ENCODE assay signal across 8 mouse cellular contexts in the genomic region with DNA sequence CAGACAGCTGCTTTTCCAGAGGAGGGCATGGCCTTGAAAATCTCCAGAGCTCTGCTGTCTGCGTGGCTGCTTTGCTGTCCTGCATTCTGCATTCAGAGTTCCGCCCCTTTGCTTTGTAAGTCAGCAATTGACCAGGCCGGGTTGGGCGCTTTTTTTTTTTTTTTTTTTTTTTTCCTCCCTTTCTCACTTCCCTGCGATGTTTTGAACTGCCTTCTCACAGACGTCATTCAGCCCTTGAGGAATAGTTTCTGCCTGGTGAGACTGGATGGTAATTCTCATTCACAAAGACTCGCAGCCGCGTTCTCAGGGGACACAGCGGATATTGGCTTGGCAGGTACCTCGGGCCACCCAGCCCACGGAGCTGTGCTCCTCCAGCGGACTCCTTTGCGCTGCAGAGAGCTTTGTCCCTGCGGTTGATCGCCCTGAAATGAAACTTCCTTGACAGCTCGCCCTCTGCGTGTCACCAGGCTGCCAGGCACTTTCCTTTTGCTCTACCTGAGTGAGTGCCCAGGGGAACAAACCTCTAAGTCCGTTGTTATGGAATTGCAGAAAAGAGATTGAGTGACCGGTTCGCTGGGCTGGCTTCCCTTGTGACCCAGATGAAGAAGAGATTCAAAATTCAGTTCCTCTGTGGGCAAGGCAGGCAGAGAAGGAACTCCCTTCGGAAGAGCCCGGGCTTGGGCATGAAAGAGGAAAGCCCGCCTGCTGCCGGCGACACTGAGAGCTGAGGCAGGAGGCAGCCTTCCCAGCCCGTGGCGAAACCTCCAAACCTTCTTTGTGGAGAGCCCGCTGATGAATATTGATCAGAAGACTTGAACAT.
DNase-seq lines count a peak whose midpoint lies in the region; ATAC-seq and TF ChIP-seq lines count a peak whose summit lies in the region.

No protein-coding gene starts in this region.

- 3% methylated on average over 29 of the region's 29 CpGs for WGBS in intestine, embryonic 15.5 days
- WGBS in limb, embryonic 14.5 days, result 1% methylated on average over 29 of the region's 29 CpGs
- under 1% methylated on average over 29 of the region's 29 CpGs for WGBS in midbrain, embryonic 14.5 days

- H3K9ac ChIP-seq in intestine, embryonic 15.5 days, result peak overlapping the region; percentile 71
- peak overlapping the region; percentile 72 for H3K9ac ChIP-seq in limb, embryonic 14.5 days (ENCODE audit: low read depth, low read length, severe bottlenecking)
- peak overlapping the region; percentile 41; the same call in 1 of the 2 replicates for H3K9ac ChIP-seq in midbrain, embryonic 14.5 days (replicated peaks; ENCODE audit: low read length)

- peak; percentile 79 for ATAC-seq in intestine, embryonic 15.5 days
- peak; percentile 55 for ATAC-seq in limb, embryonic 14.5 days (ENCODE audit: low FRiP score, low read depth)
- peak; percentile 60; the same call in 1 of the 2 replicates for ATAC-seq in midbrain, embryonic 14.5 days (ENCODE audit: low FRiP score, low TSS enrichment)

- peak overlapping the region; percentile 48 for H3K4me3 ChIP-seq in intestine, embryonic 15.5 days (replicated peaks)
- H3K4me3 ChIP-seq in limb, embryonic 14.5 days (replicated peaks; ENCODE audit: low read length), result peak overlapping the region; percentile 51
- peak overlapping the region; percentile 37 for H3K4me3 ChIP-seq in midbrain, embryonic 14.5 days (replicated peaks; ENCODE audit: low read depth, low read length)

- H3K27ac ChIP-seq in intestine, embryonic 15.5 days, result peak overlapping the region; percentile 89
- H3K27ac ChIP-seq in limb, embryonic 14.5 days (replicated peaks; ENCODE audit: low read depth, low read length), result peak overlapping the region; percentile 81
- peak overlapping the region; percentile 68 for H3K27ac ChIP-seq in midbrain, embryonic 14.5 days (replicated peaks; ENCODE audit: low read depth, low read length)

- DNase-seq in 3134 (ENCODE audit: extremely low read depth, insufficient read length, low spot score), result peak; percentile 73
- peak; percentile 70 for DNase-seq in adrenal gland, adult 2 months
- peak; percentile 23 for DNase-seq in embryo, embryonic 11.5 days (ENCODE audit: low read depth, low spot score)
- peak; percentile 27 to 51 for DNase-seq in gastrocnemius, postnatal 36 days
- peak; percentile 45 for DNase-seq in limb, embryonic 14.5 days (ENCODE audit: low spot score)
- DNase-seq in midbrain, embryonic 14.5 days, result peak; percentile 75
- peak; percentile 29 to 41 for DNase-seq in spleen, postnatal 14 days (ENCODE audit: low spot score in 2 of 2)

- H3K36me3 ChIP-seq in intestine, embryonic 15.5 days, result no peaks in the 10 kb centered on the region
- H3K36me3 ChIP-seq in limb, embryonic 14.5 days (ENCODE audit: control insufficient read depth, insufficient read depth, low read length), result no peaks in the 10 kb centered on the region
- H3K36me3 ChIP-seq in midbrain, embryonic 14.5 days (ENCODE audit: control insufficient read depth, insufficient read depth, low read length), result no peaks in the 10 kb centered on the region

- H3K9me3 ChIP-seq in intestine, embryonic 15.5 days, result no peaks in the 10 kb centered on the region
- no peaks in the 10 kb centered on the region for H3K9me3 ChIP-seq in limb, embryonic 14.5 days (ENCODE audit: control insufficient read depth, low read length)
- no peaks in the 10 kb centered on the region for H3K9me3 ChIP-seq in midbrain, embryonic 14.5 days (ENCODE audit: control insufficient read depth, low read length)

- intact Hi-C loops in gastrocnemius, postnatal 36 days (cut with DNase I), result no loop called here

- no peaks in the 10 kb centered on the region for H3K27me3 ChIP-seq in intestine, embryonic 15.5 days (replicated peaks)
- H3K27me3 ChIP-seq in limb, embryonic 14.5 days (ENCODE audit: control insufficient read depth, insufficient read depth, low read length), result no peaks in the 10 kb centered on the region
- no peaks in the 10 kb centered on the region for H3K27me3 ChIP-seq in midbrain, embryonic 14.5 days (ENCODE audit: control insufficient read depth, insufficient read depth, low read length)

- peak overlapping the region; percentile 79 for H3K4me2 ChIP-seq in intestine, embryonic 15.5 days (replicated peaks)
- peak overlapping the region; percentile 87 for H3K4me2 ChIP-seq in limb, embryonic 14.5 days (replicated peaks; ENCODE audit: low read depth, low read length, severe bottlenecking)
- peak overlapping the region; percentile 73 for H3K4me2 ChIP-seq in midbrain, embryonic 14.5 days (ENCODE audit: low read length)

- H3K4me1 ChIP-seq in intestine, embryonic 15.5 days (replicated peaks), result peaks cover 2% of the 10 kb centered on the region; the same call in 1 of the 2 replicates
- peaks cover 6% of the 10 kb centered on the region; the same call in 1 of the 2 replicates for H3K4me1 ChIP-seq in limb, embryonic 14.5 days (ENCODE audit: control insufficient read depth, insufficient read depth, low read length)
- peaks cover 10% of the 10 kb centered on the region for H3K4me1 ChIP-seq in midbrain, embryonic 14.5 days (ENCODE audit: control insufficient read depth, insufficient read depth, low read length)

- no peak for TF ChIP-seq POLR2A in limb, embryonic 14.5 days (IDR thresholded peaks at IDR 0.05; ENCODE audit: borderline replicate concordance, extremely low read depth, insufficient read depth, insufficient read length)

Comparison
In these comparisons a context has a peak if more than half of its experiments do, and no peak if none do; other contexts are left out.
1. Peak in every context shown above with its lines: DNase-seq, ATAC-seq, H3K4me3 ChIP-seq and H3K27ac ChIP-seq.
2. DNase-seq: peak in every context shown above with its lines; median percentile 75 in midbrain, embryonic 14.5 days; 73 in 3134; 70 in adrenal gland, adult 2 months; 45 in limb, embryonic 14.5 days; 39 in gastrocnemius, postnatal 36 days; 35 in spleen, postnatal 14 days; 23 in embryo, embryonic 11.5 days.